Mouse (Mus musculus): ENCODE results near the gene Hes1.

The Hes1 gene

GRCm38 (mm10) chr16:30063984-30064453, at the start of gene Hes1:
Gene Hes1, plus strand, starts transcription at chr16:30064384.
- peak; percentile 75 for DNase-seq (ENCODE audit: low spot score)

GRCm38 (mm10) chr16:30016064-30016463, 48.1 kb upstream of the Hes1 start:
- no peak for DNase-seq (ENCODE audit: low spot score)

- DNase-seq (ENCODE audit: low spot score): no peak
Measured at GRCm38 (mm10) chr16:30020124-30020523, 44.1 kb upstream of the Hes1 start.

DNA sequence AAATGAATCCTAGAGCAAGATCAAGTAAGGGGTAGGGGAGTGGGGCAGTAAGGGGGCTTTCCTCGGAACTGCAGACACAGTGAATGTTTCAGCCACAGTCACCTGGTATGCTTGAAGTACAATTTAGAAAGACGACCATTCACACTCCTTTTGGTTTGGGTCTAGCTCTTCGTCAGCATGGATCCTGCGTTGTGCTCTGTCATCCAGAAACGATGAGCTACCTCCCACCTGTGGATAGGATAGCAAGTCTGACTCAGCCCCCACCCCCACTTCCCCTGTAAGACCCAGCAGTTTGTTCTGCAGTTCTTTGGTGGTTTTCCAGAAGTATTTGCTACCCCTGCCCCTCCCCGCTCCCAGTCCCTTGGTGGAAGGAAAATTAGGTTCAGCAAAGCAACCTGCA, 41.8 kb upstream of the Hes1 start:
- DNase-seq (ENCODE audit: low spot score): no peak

DNA sequence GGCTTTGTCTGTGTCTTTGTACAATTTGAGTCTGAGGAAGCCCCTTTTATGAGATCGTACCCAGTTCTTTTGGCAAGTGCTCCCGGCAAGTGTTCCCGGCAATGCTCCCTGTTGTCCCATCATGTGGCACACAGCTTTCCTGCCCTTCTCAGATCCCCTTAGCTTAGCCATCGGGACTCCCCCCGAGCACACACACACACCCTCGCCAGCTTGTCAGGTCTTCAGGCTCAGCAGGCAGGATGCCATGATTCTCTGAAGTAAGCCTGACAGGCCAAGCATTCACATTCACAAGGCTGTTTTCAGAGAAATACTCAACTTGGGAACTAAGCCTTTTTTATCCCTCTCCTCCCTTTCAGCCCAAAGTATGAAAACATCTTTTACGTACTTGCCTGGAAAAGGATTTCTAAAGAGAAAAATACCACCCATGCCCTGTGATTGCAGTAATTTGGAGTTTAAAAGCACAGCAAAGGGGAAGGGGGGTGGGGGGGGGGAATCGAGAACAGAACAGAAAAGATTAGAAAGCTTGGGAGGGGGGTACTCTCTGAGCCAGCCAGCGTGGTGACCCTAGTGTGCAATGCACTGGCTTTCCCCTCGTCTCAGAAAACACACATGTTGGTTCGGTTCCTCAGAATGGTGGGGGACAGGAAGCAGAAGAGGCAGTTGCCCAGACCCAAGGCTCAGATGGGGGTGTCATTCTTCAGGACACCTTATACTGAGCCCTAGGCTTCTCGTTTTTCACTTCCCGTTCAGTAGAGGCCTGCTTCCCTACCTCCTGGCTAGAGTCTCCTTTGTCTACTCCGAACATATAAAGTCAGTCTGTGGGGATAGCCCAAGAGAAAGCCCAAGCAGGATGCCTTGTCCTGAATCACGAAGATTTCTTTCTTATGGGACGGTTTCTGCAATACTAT, 41.0 kb upstream of the Hes1 start:
- no peak for DNase-seq (ENCODE audit: low spot score)

DNA sequence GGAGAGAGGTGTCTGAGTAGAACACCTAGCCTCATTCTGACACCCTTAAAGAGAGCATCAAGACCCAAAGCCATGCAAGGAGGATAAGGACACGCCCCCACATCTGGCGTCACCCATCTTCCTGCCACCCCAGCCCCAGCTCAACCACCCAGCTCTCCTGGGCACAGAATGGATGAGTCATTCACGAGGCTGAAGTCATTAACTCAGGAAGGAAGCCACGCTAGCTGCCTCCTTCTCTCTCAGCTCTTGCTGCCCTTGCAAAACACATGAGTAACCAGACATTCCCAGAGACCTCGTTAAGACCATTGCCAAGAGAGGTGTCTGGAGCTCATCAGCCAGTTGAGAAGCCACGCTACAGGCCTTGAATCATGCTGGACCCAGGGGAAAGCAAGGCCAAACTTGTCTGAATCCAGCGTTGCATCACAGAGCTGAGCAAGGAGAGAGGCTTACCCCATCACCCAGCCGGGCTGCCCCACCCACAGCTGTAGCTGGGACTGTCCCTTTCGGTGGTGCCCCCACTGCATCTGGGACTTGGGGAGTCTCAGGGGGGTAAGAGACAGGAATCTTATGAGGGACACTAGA, 39.4 kb upstream of the Hes1 start:
- no peak for DNase-seq (ENCODE audit: low spot score)

- no peak for DNase-seq (ENCODE audit: low spot score)
Measured at GRCm38 (mm10) chr16:30028184-30028583, 36.0 kb upstream of the Hes1 start.

DNA sequence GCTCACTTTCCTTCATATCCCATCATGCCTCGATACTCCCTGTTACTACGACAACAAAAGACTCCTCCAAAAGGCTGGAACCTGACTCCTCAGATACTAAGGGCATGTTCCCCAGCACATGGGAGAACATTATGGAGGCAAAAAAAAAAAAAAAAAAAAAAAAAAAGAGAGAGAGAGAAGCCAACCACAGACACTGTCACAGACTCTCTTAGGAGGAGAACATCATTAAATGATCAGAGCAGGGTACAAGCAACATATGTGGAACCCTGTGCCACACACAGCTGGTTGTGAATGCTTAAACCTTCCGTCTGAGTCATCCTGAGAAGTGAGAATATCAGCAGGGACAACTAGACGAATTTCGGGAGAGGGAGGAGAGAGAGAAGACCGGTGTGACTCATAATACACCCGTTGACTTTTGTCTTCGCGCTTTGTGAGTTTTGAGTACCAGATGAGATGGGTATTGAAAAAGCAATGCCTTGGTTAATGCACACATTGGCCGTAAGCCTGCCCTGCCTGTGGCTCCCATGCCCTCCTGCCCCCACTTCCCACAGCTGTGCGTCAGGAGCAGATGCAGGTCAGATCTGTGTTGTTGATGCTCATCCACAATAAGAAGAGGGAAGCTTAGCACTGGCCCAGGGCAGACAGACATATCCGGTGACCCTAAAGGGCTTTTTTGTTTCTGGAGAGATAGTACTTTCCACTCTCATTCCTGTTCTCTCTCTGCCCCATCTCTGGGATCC, 34.8 kb upstream of the Hes1 start:
- DNase-seq (ENCODE audit: low spot score): no peak

GRCm38 (mm10) chr16:30032326-30032904, 31.8 kb upstream of the Hes1 start:
- DNase-seq (ENCODE audit: low spot score): no peak

DNA sequence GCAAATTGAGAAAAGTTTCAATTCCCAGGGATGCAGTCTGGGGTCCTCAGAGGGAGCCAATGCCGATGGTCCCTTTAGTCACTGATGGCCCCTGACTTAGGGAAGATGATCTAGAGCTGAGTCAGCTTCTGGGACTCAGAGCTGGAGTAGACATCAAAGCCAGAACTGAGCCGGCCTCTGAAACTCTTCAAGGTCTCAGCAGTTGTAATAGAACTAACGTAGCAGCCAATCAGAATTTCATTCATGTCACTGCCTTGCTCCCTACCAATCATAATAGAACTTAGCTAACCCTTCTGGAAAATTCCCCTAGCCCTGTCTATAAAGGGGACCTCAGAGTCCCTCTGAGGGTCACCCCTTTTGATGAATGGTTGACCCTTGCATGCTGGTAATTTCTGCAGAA, 30.8 kb upstream of the Hes1 start:
- DNase-seq (ENCODE audit: low spot score): no peak

DNA sequence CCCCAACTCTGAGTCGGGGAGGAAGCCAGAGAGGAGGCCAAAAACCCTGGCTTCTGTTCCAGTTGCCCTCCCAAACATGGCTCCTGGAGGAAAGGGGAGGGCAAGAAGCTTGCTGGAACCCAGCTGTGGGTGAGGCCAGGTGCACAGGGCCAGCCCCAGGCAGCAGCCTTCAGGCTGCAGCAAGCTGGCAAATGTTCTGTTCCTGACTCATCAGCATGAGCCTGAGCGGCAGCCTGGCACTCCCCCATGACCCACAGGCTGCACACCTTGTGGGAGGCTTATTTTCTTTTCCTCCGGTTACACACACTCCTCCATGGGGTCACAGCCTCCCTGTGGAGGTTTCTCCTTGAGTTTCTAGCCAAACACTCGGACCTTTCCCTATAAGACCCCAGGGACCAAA, 30.2 kb upstream of the Hes1 start:
- no peak for DNase-seq (ENCODE audit: low spot score)

- no peak for DNase-seq (ENCODE audit: low spot score)
Measured at GRCm38 (mm10) chr16:30034521-30034920, 29.7 kb upstream of the Hes1 start.

DNA sequence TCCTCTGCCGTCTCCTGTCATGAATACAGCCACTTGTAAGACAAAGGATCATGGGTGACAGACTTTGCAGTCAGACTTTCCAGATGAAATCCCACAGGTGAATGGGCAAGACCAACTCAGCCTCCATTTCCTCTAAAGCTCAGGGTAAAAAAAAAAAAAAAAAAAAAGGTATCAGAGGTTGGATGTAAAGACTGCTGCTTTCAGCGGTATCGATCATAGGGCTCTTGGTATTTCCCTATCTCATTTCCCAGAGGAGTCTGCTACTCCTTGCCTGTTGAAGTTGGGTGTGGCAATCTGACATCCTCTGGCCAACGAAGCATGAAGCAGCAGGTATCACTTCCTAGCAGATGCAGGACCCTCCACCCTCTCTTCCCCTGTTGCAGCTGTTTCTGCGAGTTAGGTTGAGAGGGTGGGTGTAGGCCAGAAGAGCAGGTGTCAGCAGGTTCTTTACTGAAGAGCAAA, 29.2 kb upstream of the Hes1 start:
- DNase-seq (ENCODE audit: low spot score): no peak

DNA sequence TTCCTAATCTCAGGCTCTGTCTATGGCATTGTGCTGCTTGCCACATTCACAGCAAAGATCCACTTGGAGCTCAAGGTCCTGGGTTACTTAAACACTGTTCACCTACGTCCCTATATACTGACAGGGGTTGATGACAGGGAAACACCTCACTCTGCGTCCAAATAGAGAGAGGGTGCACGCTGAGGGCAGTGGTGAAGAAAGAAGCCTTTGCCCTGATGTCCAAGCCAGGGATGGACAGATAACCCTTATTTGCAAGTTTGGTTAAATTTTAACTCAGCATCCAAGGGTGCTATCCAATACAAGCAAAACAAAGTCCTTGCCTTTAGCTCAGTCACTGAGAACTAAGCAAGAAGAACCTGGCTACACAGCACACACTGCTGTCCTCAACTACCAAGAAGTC, 28.1 kb upstream of the Hes1 start:
- DNase-seq (ENCODE audit: low spot score): no peak

DNA sequence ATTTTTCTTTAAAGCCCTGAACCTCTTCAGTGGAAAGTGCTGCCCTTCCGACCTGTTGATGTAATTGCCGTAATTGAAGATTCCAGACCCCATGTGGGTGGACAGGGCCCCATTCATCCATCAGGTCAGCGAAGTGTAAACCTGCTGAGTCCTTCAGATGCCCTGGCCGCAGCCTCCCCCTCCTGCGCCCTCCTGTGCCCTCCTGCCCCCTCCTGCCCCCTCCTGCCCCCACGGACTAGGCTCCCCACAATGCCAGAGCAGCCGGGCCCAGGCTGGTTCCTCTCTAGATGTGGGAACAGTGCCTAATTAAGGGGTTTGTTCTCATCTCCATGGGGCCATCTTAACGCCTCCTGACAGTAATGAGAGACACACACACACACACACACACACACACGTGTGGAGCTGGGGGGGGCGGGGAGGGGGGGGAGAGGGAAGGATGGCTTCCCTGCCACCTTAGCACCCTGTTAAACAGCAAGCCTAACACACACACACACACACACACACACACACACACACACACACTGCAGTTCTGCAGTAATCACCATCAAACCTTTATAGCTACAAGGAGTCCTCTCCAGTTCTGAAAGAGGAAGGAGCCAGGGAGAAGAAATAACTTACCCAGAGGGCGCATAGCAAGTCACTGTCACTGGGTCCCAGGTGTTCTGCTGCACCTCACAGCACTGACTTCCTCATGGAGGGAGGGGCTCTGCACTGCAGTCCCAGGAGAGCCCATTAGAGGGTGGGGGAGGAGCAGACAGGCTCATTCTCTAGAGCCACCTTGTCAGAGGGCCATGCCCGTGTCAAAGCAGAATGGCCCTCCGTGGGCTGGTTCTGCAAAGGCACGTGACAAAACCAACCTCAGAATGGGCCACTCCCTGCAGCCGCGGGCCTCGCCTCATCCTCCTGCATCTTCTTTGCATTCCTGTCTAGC, 25.3 kb upstream of the Hes1 start:
- no peak for DNase-seq (ENCODE audit: low spot score)

DNA sequence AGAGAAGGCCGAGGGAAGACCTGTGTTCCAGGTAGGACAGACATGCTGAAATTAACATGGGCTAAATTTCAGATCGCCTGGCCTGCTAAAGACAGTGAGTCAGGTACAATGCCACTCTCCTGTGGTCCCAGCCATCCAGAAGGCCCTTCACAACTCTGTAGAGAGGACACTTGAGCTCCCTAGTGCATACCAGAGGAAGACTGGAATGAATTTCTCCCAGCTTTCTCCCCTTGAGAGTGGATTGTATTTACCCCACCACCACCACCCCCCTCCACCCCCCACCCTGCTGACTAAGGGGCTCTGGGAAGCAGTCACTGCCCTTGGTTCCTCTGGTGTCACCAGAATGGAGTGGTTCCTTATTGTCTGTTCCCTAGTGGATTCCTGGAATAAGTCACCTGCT, 24.3 kb upstream of the Hes1 start:
- DNase-seq (ENCODE audit: low spot score): no peak

GRCm38 (mm10) chr16:30042859-30043258, 21.3 kb upstream of the Hes1 start:
- no peak for DNase-seq (ENCODE audit: low spot score)

DNA sequence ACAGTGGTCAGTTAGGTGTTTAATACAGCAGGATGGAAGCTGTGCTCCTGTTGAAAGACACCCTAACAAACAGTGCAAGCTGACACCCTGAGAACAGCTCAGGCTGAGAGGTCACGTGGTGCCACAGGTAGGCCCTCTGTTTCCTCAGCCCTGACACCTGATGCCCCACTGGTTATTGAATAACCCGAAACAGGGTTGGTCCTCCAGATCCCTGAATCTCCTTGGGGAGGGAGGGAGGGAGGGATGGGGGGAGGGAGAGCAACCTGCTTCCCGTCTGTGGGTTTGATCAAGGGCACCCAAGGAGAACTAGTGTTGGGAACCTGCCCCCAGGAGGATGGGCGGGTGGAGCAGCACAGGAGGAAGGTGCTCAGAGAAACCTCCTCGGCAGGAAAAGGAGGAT, 18.6 kb upstream of the Hes1 start:
- DNase-seq (ENCODE audit: low spot score): no peak

DNA sequence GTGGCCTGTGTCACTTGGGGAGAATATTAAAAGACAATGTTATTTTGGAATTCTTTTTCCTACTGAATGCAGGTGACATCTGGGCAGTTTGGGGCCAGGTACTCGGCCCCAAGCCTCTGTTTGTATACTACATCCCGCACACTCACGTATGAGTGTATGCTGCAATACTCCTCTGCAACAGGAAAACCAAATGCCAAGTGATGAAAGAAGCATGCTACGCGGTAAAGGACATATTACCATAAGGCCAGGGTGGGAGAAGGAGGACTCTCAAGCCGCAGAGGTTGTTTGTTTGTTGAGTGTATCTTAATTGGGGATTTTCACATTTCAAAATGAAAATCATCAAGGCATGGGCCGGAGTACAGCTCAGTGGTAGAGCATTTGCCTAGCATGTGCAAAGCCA, 17.2 kb upstream of the Hes1 start:
- DNase-seq (ENCODE audit: low spot score): no peak

DNA sequence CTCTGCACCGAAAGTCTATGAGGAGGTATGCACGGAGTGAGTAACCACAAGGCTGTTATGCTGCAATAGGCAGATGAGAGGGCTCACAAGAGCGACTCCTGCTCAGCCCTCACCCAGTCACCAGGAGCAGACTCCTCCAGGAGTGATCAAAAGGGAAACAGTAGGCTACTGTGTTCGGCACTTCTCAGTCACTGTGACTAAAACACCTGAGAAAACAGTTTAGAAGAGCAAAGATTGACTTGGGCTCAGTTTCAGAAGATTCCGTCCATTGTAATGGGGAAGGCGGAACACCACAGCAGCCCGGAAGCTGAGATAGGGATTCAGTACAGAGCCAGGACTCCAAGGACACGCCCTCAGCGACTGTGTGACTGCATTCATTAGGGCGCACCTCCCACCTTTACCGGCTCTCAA, 16.8 kb upstream of the Hes1 start:
- DNase-seq (ENCODE audit: low spot score): no peak

- no peak for DNase-seq (ENCODE audit: low spot score)
Measured at GRCm38 (mm10) chr16:30050767-30051490, 13.3 kb upstream of the Hes1 start.

Data from left cerebral cortex, adult 11 months (tissue).